Mouse (Mus musculus) small intestine, adult 2 months (tissue): ENCODE measurements around the gene Ghrhr.

Experiments used
- CTCF ChIP-seq: fragments of 200-500 bp; IDR thresholded peaks from 2 replicates; pipeline ENCODE4 v1.5.1; 2012; ENCODE audit warnings: low read depth, mild to moderate bottlenecking, control low read depth, inconsistent platforms, low read length, moderate library complexity, mixed read lengths; ENCODE audit not compliant: insufficient replicate concordance, insufficient read length; ENCODE audit errors: extremely low read depth
- POLR2A ChIP-seq: fragments of 200-500 bp; IDR thresholded peaks from 2 replicates; pipeline ENCODE4 v1.6.1; 2012; ENCODE audit warnings: low read depth, mild to moderate bottlenecking, control low read depth, inconsistent platforms, low read length, moderate library complexity

GRCm38 (mm10) chr6:55396176-55396575 lies 20.1 kb downstream of the Ghrhr start:
- peak; percentile 5; the same call in 1 of the 2 replicates for TF ChIP-seq CTCF
- no peak for TF ChIP-seq POLR2A
